Mouse (Mus musculus) small intestine, adult 2 months (tissue): Measurements from ENCODE around the gene Lat. TPM values are rescaled to one million over a fixed set of nuclear protein-coding genes. Genes with fewer than 3 reads are reported as not detected.

Experiments used
- H3K27ac ChIP-seq: fragments of 200-500 bp; 2 replicates; pipeline ENCODE4 v1.5.1; 2012; ENCODE audit warnings: low read depth, low read length, control low read depth, inconsistent platforms; ENCODE audit not compliant: insufficient read depth
- H3K27me3 ChIP-seq: fragments of 200-500 bp; 2 replicates; pipeline ENCODE4 v1.6.1; 2012; ENCODE audit warnings: mild to moderate bottlenecking, moderate library complexity, low read length, inconsistent platforms; ENCODE audit not compliant: control insufficient read depth, insufficient read depth
- H3K36me3 ChIP-seq: fragments of 200-500 bp; 2 replicates; pipeline ENCODE4 v1.6.1; 2012; ENCODE audit warnings: mild to moderate bottlenecking, low read length, control low read depth, inconsistent platforms; ENCODE audit not compliant: control insufficient read depth, insufficient read depth
- H3K4me1 ChIP-seq: fragments of 200-500 bp; 2 replicates; pipeline ENCODE4 v1.6.1; 2012; ENCODE audit warnings: low read length, inconsistent platforms, mixed read lengths; ENCODE audit not compliant: control insufficient read depth, insufficient read depth, insufficient read length
- H3K4me3 ChIP-seq: fragments of 200-500 bp; 2 replicates; pipeline ENCODE4 v1.5.1; 2012; ENCODE audit warnings: low read depth, mild to moderate bottlenecking, control low read depth, inconsistent platforms, low read length, moderate library complexity
- CTCF ChIP-seq: fragments of 200-500 bp; IDR thresholded peaks from 2 replicates; pipeline ENCODE4 v1.5.1; 2012; ENCODE audit warnings: low read depth, mild to moderate bottlenecking, control low read depth, inconsistent platforms, low read length, moderate library complexity, mixed read lengths; ENCODE audit not compliant: insufficient replicate concordance, insufficient read length; ENCODE audit errors: extremely low read depth
- POLR2A ChIP-seq: fragments of 200-500 bp; IDR thresholded peaks from 2 replicates; pipeline ENCODE4 v1.6.1; 2012; ENCODE audit warnings: low read depth, mild to moderate bottlenecking, control low read depth, inconsistent platforms, low read length, moderate library complexity
- whole genome bisulfite sequencing: fragments of 180-500 bp; shearing (Covaris S2); methylation state at CpG from one replicate; pipeline ENCODE4 v1.1.7; 2018; 5-methylcytosine and 5-hydroxymethylcytosine counted together
- polyA plus RNA-seq: library from polyadenylated mRNA; depleted of rRNA; stranded (reverse); fragments of >200 nt; gene quantifications from 2 replicates; pipeline ENCODE4 v1.2.3, GENCODE M21; 2012

Lat gene
- polyA plus RNA-seq, 1 experiment: 23.5 TPM

DNA sequence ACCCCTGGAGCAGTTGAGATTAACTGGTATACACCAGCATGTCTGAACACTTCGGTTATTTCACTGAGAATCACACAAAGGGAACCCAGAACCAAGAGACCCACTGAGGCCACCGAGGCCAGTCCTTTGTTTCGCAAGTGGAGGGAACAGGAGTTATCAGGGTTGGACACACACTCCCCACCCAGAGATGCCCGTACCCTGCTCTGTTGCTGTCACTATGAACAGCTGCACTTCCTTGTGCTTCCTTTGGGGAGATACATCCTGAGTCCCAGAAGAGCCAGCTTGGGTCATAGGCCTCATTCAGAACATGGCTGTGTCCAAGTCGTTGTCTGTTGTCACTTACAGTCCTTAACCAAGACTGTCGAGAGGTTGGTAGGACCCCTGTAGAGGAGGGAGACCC is 6.3 kb downstream of the Lat start:
- Histone ChIP-seq H3K4me3 (no peak overlapping the region), H3K4me1 (no peaks in the 10 kb centered on the region), H3K27ac (no peak overlapping the region), H3K36me3 (no peaks in the 10 kb centered on the region), H3K27me3 (no peaks in the 10 kb centered on the region; the same call in 1 of the 2 replicates)
- WGBS: 75% methylated on average over 6 of the region's 6 CpGs
- TF ChIP-seq POLR2A: no peak
- TF ChIP-seq CTCF: no peak

DNA sequence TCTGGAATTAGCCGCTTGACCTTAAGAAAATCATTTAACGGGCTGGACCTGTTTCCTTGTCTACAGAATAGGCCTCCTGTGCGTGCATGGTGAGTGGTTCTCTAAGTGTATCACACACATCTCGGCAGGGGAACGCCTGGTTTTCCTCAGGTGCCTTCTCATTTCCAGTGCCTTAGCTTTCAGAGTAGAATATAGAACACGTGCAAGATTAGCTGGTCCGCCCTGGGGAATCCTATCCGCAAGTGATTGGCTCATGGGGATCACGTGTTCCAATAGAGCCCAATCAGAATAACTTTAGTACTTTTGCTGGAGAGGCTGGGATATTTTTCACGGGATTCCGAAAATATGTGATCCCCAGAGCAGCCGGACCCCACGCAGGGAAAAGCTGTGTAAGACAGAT is 10.3 kb downstream of the Lat start:
- WGBS: 52% methylated on average over 13 of the region's 13 CpGs
- no peaks in the 10 kb centered on the region; the same call in 1 of the 2 replicates for H3K27me3 ChIP-seq
- no peak overlapping the region for H3K27ac ChIP-seq
- 0 out of 2 replicates have a peak, but pooled peaks cover 3% of the 10 kb centered on the region for H3K4me1 ChIP-seq
- no peak overlapping the region for H3K4me3 ChIP-seq
- no peak for TF ChIP-seq POLR2A
- no peak for TF ChIP-seq CTCF
- no peaks in the 10 kb centered on the region for H3K36me3 ChIP-seq

DNA sequence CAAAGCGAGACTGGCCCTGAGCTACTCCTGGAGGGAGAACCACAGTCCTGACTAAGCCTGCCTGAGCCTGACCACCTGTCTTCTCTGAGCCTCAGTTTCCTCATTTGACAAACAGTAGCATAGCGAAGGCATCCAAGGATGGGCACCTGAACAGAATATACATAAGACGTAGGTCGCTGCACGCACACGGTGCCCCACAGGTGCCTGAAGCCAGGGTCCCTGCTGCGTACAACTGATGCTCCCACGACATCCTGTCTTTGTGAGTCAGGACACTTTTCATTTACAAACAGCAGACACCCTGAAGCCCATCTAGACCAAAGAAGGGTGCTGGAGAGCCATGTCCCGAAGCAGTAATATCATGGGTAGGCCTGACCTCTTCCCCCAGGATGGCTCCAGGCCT is 11.0 kb downstream of the Lat start:
- Histone ChIP-seq H3K27me3 (no peaks in the 10 kb centered on the region; the same call in 1 of the 2 replicates), H3K36me3 (no peaks in the 10 kb centered on the region), H3K27ac (no peak overlapping the region), H3K4me3 (no peak overlapping the region), H3K4me1 (0 out of 2 replicates have a peak, but pooled peaks cover 3% of the 10 kb centered on the region)
- TF ChIP-seq POLR2A: no peak
- TF ChIP-seq CTCF: no peak
- 94% methylated on average over 9 of the region's 9 CpGs for WGBS

DNA sequence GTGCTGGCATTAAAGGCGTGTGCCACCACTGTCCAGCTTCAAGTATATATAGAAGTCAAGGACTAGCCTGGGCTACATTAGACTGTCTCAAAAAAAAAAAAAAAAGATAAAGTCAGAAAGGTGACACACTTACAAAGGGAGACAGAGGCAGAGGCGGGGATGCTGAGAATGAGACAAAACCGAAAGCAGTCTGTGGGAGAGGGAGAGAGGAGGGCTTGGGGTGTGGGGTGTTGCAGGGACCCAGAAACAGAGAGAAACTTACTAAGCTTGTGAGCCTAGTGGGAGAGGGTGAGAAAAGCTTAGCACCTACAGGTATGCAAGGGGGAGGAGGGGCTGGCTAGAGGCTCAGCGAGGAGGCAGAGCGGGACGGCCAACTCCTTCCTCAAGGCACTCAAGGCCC is 11.5 kb downstream of the Lat start:
- Histone ChIP-seq H3K27ac (no peak overlapping the region), H3K4me3 (no peak overlapping the region), H3K27me3 (no peaks in the 10 kb centered on the region; the same call in 1 of the 2 replicates), H3K4me1 (0 out of 2 replicates have a peak, but pooled peaks cover 3% of the 10 kb centered on the region), H3K36me3 (no peaks in the 10 kb centered on the region)
- TF ChIP-seq POLR2A: no peak
- 81% methylated on average over 6 of the region's 6 CpGs for WGBS

DNA sequence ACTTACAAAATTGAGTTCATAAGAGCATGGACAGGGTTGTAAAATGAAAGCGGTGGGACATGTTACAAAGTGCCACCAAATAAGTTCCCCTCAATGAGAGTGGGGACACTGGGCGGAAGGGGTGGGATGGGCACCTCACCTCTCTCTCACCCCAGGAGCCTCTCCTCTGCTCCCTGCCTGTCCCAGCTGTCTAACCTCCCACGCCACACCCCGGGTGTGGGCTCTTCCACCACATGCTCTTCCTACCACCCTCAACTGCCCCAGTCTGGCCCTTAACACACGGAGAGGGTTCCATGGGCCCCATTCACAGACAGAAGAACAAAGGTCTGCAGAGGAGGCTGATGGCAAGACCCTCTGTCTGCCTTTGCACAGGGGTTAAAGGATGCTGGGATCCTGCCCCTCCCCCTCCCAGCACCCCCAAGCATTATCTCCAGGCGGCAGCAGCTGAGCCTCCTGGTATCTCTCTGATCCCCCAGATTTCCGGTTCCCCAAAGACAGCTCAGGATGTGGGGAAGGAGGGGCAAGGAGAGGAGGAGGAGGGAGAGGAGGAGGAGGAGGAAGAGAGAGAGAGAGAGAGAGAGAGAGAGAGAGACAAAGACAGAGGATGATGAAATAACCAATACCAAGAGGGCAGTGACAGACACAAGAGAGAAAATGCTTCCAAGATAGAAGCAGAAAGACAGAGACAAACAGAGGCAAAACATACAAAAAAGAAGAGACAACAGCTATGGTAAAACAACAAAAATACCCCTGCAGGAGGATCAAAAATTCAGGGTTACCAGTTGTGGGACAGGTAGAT is 12.4 kb downstream of the Lat start:
- WGBS: 29% methylated on average over 7 of the region's 7 CpGs
- no peak for TF ChIP-seq POLR2A
- TF ChIP-seq CTCF: no peak
- no peak overlapping the region for H3K4me3 ChIP-seq

DNA sequence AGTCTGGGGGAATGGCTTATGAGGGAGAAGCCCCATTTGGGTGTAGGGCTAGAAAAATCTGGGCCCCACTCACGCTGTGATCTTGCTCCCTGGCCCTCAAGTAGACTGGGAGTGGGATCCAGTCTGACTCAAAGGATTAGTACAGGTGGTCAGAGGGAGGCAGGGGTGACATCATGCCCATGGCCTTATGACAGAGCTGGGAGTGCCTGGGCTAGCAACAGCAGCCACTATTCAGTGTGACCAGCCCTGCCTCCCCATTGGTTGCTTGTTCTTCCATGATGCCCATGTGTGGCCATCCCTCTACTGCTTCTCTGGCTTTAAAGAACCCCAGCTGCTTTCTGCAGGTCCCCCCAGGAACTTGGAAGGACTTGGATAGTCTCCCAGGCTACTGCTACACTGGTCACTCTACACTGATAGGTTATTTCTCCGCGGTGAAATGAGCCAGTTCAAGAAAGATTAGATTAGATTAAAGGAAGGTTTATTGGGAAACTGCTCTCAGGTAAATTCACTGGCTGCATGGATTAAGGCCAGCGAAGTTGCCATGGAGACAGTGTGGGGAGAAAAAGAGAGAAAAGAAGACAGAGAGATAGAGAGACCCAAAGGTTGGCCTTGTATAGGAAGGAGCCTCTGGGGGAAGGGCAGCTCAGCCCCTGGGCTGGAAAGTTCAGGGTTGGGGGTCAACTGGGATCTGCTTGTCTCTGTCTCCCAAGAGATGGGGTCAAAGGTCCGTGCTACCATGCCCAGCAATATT is 13.3 kb downstream of the Lat start:
- H3K27ac ChIP-seq: no peak overlapping the region
- no peaks in the 10 kb centered on the region for H3K36me3 ChIP-seq
- 32% methylated on average over 5 of the region's 5 CpGs for WGBS
- no peak for TF ChIP-seq POLR2A
- TF ChIP-seq CTCF: no peak
- H3K4me3 ChIP-seq: no peak overlapping the region
- 0 out of 2 replicates have a peak, but pooled peaks cover 3% of the 10 kb centered on the region for H3K4me1 ChIP-seq
- no peaks in the 10 kb centered on the region; the same call in 1 of the 2 replicates for H3K27me3 ChIP-seq

More for the DNA sequence above, 12.4 kb downstream of the Lat start:
- H3K27ac ChIP-seq: no peak overlapping the region
- no peaks in the 10 kb centered on the region for H3K36me3 ChIP-seq
- no peaks in the 10 kb centered on the region; the same call in 1 of the 2 replicates for H3K27me3 ChIP-seq
- H3K4me1 ChIP-seq: 0 out of 2 replicates have a peak, but pooled peaks cover 3% of the 10 kb centered on the region
